Mouse (Mus musculus) common myeloid progenitor, adult 5-6 weeks (primary cell): ENCODE measurements around the gene D230025D16Rik. TPM values are rescaled to one million over a fixed set of nuclear protein-coding genes. Genes with fewer than 3 reads are reported as not detected.
A peak's percentile ranks its signal among the peaks of the same experiment; 100 is the strongest.

Experiments used
- ATAC-seq: replicated peaks from 2 replicates; pipeline ENCODE4 v1.8.0; 2016; ENCODE audit warnings: low read depth, mild to moderate bottlenecking, moderate TSS enrichment, inconsistent platforms; ENCODE audit not compliant: poor library complexity, severe bottlenecking
- total RNA-seq: library from RNA; stranded (forward); fragments of 200-1000, 187-1606 nt; gene quantifications from 2 replicates; pipeline ENCODE4 v1.2.3, GENCODE M21; 2017

D230025D16Rik gene
- total RNA-seq, 1 experiment from 2014 or later = 18.0 TPM

- peak; percentile 62 for ATAC-seq
These were observed 39.4 kb downstream of the D230025D16Rik start, which contains the start of the genes Tradd and Fbxl8 for GRCm38 (mm10) chr8:105264024-105264982. TSS of gene Tradd (minus strand) at chr8:105264609. TSS of gene Fbxl8 (plus strand) at chr8:105264648.

- ATAC-seq = peak; percentile 55
These were observed 40.2 kb downstream of the D230025D16Rik start for GRCm38 (mm10) chr8:105265128-105265527.

DNA sequence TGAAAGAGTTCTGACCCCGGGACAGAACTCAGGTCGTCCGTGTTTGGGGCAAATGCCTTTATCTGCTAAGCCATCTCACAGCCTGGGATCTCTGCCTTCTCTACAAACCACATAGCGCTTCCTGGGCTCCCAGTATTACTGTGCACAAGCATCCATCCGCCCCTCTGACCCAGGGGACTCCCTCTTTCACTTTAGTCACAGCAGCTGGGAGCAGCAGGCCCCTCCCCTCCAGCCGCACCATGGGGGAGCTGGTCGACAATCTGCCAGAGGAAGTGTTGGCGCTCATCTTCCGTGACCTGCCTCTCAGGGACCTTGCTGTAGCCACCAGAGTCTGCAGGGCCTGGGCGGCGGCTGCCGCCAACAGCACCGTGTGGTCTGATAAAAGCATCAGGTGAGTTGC lies 41.8 kb downstream of the D230025D16Rik start:
- ATAC-seq = no peak

DNA sequence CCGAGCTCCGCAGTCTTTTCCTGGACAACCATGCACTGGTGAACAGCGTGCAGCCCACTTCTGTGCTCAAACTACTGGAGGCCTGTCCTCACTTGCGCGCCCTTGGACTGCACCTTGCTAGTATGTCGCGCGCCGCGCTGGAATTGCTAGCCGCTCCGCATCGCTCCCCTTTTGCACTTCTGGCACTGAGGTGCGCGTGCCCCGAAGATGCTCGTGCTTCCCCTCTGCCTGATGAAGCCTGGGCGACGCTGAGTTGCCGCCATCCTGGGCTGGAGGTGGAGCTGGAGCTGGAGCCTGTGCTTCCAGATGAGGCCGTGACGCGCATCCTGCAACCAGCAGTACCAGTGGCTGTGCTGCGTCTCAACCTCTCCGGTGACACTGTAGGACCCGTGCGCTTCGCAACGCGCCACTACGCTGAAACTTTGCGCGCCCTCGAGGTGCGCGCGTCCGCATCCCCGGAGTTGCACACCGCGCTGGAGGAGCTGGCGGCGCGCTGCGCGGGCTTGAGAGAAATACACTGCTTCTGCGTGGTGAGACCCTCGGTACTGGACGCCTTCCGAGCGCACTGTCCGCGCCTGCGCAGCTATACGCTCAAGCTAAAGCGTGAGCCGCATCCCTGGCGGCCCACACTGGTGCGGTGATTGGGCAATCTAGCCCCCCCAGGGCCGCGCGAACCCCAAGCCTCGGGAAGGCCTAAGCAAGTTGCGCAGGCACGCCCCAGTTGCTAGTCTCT lies 43.6 kb downstream of the D230025D16Rik start:
- ATAC-seq = no peak

DNA sequence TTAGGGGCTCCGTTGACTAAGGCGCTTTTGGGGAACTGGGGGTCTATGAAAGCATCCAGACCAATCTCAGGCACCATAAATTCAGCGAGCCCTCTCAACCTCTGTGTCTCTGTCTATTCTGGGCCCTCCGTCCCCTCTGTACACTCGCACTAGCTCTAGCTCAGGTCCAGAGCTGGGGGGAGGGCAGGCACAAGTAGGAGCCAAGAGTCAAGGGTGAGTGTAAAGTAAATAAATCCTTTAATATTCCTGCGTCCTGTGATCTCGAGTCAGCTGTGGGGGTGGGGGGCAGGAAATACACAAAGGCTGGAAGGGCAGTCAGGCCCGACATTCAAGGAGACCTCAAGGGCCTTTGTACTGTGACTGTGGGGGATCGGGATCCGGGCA lies 44.1 kb downstream of the D230025D16Rik start:
- no peak for ATAC-seq

DNA sequence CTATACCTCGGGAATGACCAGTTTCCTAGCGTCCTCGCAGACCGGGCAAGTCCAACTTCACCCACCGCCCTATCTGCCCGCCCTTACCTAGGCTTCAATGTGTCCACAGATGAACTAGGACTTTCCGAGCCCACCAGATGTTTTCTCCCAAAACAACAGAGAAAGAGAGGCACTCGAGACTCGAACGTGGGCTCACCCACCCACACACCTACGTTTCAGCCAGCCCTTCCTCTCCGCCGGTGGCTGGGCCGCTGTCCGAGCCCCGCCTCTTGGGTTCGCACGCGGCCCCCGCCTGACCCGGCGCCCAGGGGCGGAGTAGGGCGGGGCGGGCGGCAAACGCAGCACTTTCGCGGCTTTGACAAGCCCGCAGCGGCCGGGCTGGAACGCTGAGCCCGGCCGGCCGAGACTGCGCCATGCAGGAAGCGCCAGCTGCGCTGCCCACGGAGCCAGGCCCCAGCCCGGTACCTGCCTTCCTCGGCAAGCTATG lies 44.6 kb downstream of the D230025D16Rik start, which contains the start of gene Hsf4:
TSS of gene Hsf4 (plus strand) at position 341 of the 487 bp plus-strand sequence.
- ATAC-seq = peak; percentile 9

- ATAC-seq = no peak
These were observed 45.4 kb downstream of the D230025D16Rik start for GRCm38 (mm10) chr8:105270101-105270915.

DNA sequence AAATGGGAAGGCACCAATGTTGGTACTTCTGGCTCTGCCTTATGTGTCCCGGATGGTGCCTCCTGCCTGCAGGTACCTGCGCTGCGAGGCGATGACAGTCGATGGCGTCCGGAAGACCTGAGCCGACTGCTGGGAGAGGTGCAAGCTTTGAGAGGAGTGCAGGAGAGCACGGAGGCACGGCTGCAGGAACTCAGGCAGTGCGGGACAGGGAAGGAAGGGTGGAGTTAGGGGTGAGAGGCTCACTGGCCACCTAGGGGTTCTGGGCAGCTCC lies 45.9 kb downstream of the D230025D16Rik start:
- no peak for ATAC-seq

- ATAC-seq = no peak
These were observed 50.4 kb downstream of the D230025D16Rik start for GRCm38 (mm10) chr8:105275387-105275786.

GRCm38 (mm10) chr8:105275840-105276239 lies 50.9 kb downstream of the D230025D16Rik start, which contains the start of gene Nol3:
TSS of gene Nol3 (plus strand) at chr8:105276140.
- no peak for ATAC-seq

- ATAC-seq = peak; percentile 67
These were observed 51.6 kb downstream of the D230025D16Rik start for GRCm38 (mm10) chr8:105276292-105277120.

- ATAC-seq = peak; percentile 65
These were observed 54.0 kb downstream of the D230025D16Rik start for GRCm38 (mm10) chr8:105278911-105279334.

DNA sequence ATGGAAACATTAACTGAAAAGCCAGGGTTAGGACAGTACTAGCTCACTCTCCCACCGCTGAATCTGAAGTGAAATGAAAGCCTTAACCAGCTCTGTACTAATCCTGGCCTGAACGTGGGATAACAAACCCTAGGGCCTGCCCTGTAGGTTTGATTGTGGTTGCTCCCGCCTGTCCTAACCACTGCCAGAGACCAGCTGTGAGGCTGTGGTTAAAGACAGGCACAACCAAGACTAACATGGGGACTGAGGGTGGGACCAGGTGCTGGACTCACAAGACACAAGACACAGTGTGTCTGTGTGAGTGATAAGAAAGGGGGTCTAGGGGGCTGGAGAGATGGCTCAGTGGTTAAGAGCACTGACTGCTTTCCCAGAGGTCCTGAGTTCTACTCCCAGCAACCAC lies 55.6 kb downstream of the D230025D16Rik start:
- ATAC-seq = no peak

DNA sequence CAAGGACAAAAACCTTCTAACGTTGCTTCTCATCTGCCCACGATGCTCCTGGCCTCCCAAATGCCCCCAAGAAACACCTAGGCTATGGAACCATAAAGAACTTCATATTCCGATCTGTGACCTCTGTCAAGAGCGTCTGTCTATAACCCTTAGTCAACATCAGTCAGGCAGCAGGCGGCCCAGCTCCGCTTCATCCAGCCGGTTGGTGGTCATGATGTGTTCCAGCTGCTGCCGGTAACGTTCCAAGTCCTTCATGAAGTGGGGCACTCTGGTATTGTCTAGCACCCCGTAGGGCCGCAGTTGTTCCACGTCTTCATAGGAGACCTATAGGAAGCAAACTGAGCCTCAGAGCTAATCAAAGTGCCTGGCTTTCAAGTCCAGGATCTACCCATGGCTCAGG lies 56.9 kb downstream of the D230025D16Rik start:
- no peak for ATAC-seq

- no peak for ATAC-seq
These were observed 57.3 kb downstream of the D230025D16Rik start for GRCm38 (mm10) chr8:105282239-105282638.

- ATAC-seq = peak; percentile 53
These were observed 58.1 kb downstream of the D230025D16Rik start for GRCm38 (mm10) chr8:105283074-105283473.

DNA sequence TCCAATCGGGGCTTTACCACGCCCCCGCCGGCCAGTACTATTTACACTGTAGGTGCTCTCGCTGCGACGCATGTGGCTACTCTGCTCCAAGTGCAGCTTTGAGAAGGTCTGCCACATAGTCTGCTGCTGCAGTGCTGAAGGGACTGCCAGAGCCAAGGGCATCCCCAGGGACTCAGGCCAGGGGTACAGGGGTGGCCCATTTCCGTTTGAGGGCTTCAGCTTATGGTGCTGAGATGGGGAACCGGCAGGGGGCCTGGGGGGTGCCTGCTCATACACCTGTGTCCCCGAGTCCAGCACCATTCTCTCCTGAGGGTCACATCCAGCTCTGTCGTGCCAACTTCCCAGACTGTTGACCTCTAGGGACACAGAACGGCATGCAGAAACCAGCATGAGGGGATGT lies 60.6 kb downstream of the D230025D16Rik start:
- no peak for ATAC-seq

DNA sequence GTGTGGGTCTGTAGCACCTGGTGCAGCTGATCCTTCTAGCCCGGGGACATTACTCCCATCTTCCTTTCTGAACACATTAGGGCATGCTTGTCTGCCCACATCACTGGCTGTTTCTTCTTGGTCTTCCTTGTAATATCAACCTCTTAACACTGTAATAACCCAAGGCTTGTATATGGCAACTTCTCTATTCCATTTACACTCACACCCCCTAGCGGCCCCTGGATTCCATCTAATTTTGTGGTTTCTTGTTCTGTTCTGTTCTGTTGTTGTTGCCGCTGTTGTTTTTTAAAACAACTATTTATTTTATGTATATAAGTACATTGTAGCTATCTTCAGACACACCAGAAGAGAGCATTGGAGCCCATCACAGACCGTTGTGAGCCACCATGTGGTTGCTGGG lies 62.0 kb downstream of the D230025D16Rik start:
- ATAC-seq = no peak

DNA sequence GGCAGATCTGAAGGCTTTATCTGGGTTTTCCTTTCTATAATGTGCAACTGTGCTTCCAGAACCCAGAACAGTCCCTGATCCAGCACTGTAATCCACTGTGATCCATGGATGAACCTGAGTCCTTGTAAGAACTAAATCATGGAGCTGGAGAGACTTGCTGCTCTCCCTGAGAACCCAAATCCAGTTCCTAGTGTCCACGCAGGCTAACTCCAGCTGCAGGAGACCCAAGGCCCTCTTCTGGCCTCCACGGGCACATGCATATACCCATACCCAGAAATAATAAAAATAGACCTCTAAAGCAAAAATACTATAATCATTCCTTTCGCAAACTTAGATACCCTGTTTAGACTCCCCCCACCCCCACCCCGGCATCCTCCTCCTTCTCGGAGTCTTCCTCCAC lies 63.3 kb downstream of the D230025D16Rik start:
- no peak for ATAC-seq
